8 mouse cellular contexts compared by ENCODE assay signal in the genomic region with DNA sequence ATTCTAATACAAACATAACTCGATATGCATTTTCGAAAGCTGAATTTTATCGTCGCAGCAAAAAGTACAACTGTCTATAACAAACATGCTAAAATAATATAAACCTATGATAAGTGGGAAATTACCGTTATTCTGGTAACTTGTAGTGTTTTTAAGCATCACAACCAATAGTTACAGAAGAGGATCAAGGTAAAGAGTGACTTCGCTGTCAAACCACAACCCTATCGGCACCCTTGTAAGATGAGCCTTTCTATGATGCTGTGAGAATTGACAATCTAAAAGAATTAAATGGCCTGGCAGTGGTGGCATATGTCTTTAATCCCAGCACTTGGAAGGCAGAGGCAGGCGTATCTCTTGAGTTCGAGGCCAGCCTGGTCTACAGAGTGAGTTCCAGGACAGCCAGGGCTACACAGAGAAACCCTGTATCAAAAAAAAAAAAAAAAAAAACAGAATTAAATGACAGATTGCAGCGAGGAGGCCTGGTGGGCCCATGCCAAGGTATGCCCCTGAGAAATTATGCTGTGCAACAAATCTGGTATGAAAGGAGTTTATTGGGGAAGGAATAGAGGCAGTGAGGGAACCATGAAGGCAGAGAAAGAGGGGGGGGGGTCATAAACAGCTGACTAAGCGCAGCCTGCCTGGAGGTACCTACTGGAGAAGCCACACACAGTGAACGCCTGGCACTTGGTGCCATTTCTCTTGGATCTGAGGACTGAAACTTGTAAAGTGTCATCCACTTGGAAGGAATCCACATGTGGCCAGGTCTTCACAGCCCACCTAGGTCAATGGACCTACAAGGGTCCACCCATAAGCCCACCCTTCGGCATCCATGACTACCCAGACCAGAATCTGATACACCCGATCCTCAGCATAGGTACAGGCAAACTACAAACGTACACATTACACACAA. TPM values are rescaled to one million over a fixed set of nuclear protein-coding genes. Genes with fewer than 3 reads are reported as not detected.
DNase-seq lines count a peak whose midpoint lies in the region; ATAC-seq and TF ChIP-seq lines count a peak whose summit lies in the region.

No protein-coding gene starts in this region.

- ATAC-seq in heart, embryonic 16.5 days (replicated peaks; ENCODE audit: extremely low read depth, insufficient read depth, low FRiP score), result no peak
- no peak for ATAC-seq in liver, embryonic 16.5 days (ENCODE audit: low read depth)
- ATAC-seq in monocyte, adult 5-6 weeks (replicated peaks; ENCODE audit: insufficient number of reproducible peaks, low FRiP score, low TSS enrichment, poor library complexity, severe bottlenecking), result no peak

- intact Hi-C loops in left cerebral cortex, postnatal 25 days (cut with DNase I), result loop anchor here (5.0 kb wide), 1 partner anchor 63 kb away; no protein-coding TSS in a partner anchor

- no peaks in the 10 kb centered on the region for H3K36me3 ChIP-seq in kidney, adult 2 months (ENCODE audit: control insufficient read depth, insufficient read depth, low read length)
- peaks cover 3% of the 10 kb centered on the region; the same call in 1 of the 2 replicates for H3K36me3 ChIP-seq in heart, embryonic 16.5 days (ENCODE audit: control insufficient read depth, insufficient read depth)
- H3K36me3 ChIP-seq in liver, embryonic 16.5 days (ENCODE audit: control insufficient read depth, insufficient read depth), result peaks cover under 1% of the 10 kb centered on the region; the same call in 1 of the 2 replicates

- DNase-seq in kidney, adult 2 months, result no peak
- DNase-seq in kidney, postnatal 36 days, result no peak
- no peak for DNase-seq in ovary, adult 18-20 months (ENCODE audit: low spot score)
- DNase-seq in left cerebral cortex, postnatal 25 days (ENCODE audit: low spot score in 2 of 2), result no peak

- H3K9ac ChIP-seq in heart, embryonic 16.5 days (ENCODE audit: low read length), result peak overlapping the region; percentile 37
- H3K9ac ChIP-seq in liver, embryonic 16.5 days (ENCODE audit: low read depth, low read length), result peak overlapping the region; percentile 58

- WGBS in kidney, adult 2 months, result 61% methylated on average over 15 of the region's 15 CpGs
- WGBS in bone marrow, adult 2 months, result 52% methylated on average over 15 of the region's 15 CpGs
- 63% methylated on average over 15 of the region's 15 CpGs for WGBS in heart, embryonic 16.5 days
- WGBS in liver, embryonic 16.5 days (ENCODE audit: insufficient replicate concordance), result 53% methylated on average over 15 of the region's 15 CpGs

- no peak for TF ChIP-seq CTCF in kidney, adult 2 months (conservative IDR thresholded peaks at IDR 0.05; ENCODE audit: insufficient read depth, insufficient read length, low read depth, low read length)
- no peak for TF ChIP-seq CTCF in bone marrow, adult 2 months (IDR thresholded peaks at IDR 0.05; ENCODE audit: control insufficient read depth, insufficient read depth, low read length)

- peaks cover 18% of the 10 kb centered on the region for H3K4me1 ChIP-seq in kidney, adult 2 months (ENCODE audit: control insufficient read depth, insufficient read depth, low read length)
- H3K4me1 ChIP-seq in bone marrow, adult 2 months (ENCODE audit: control insufficient read depth, insufficient read depth, low read length), result peaks cover 5% of the 10 kb centered on the region; the same call in 1 of the 2 replicates
- peaks cover 58% of the 10 kb centered on the region for H3K4me1 ChIP-seq in heart, embryonic 16.5 days (ENCODE audit: control insufficient read depth, insufficient read depth, low read length)
- H3K4me1 ChIP-seq in liver, embryonic 16.5 days (ENCODE audit: control insufficient read depth, low read depth, low read length), result peaks cover 72% of the 10 kb centered on the region

- peak overlapping the region; percentile 78 for H3K4me2 ChIP-seq in heart, embryonic 16.5 days (ENCODE audit: low read depth, low read length)
- H3K4me2 ChIP-seq in liver, embryonic 16.5 days (ENCODE audit: low read depth, low read length), result peak overlapping the region; percentile 92

- no peak for TF ChIP-seq POLR2A in kidney, adult 2 months (IDR thresholded peaks at IDR 0.05; ENCODE audit: low read depth, low read length)
- TF ChIP-seq POLR2A in bone marrow, adult 2 months (IDR thresholded peaks at IDR 0.05; ENCODE audit: borderline replicate concordance, control insufficient read depth, low read depth, low read length), result no peak

- H3K9me3 ChIP-seq in heart, embryonic 16.5 days (replicated peaks; ENCODE audit: control insufficient read depth, low read length), result no peaks in the 10 kb centered on the region
- no peaks in the 10 kb centered on the region for H3K9me3 ChIP-seq in liver, embryonic 16.5 days (replicated peaks; ENCODE audit: control insufficient read depth, low read length)

- no peaks in the 10 kb centered on the region for H3K27me3 ChIP-seq in kidney, adult 2 months (replicated peaks; ENCODE audit: control insufficient read depth, insufficient read depth, low read length)
- no peaks in the 10 kb centered on the region for H3K27me3 ChIP-seq in heart, embryonic 16.5 days (ENCODE audit: control insufficient read depth, insufficient read depth, low read length)
- H3K27me3 ChIP-seq in liver, embryonic 16.5 days (ENCODE audit: control insufficient read depth, insufficient read depth, low read depth, low read length), result no peaks in the 10 kb centered on the region

- peak overlapping the region; percentile 43 for H3K4me3 ChIP-seq in kidney, adult 2 months (ENCODE audit: insufficient read depth, low read depth, low read length)
- peak overlapping the region; percentile 58 for H3K4me3 ChIP-seq in bone marrow, adult 2 months (replicated peaks; ENCODE audit: control insufficient read depth, low read depth, low read length)
- H3K4me3 ChIP-seq in heart, embryonic 16.5 days (ENCODE audit: low read length), result peak overlapping the region; percentile 36
- peak overlapping the region; percentile 92 for H3K4me3 ChIP-seq in liver, embryonic 16.5 days (ENCODE audit: low read depth, low read length)

- peak overlapping the region; percentile 41; the same call in 1 of the 2 replicates for H3K27ac ChIP-seq in kidney, adult 2 months (ENCODE audit: insufficient read depth, low read depth, low read length)
- H3K27ac ChIP-seq in bone marrow, adult 2 months (ENCODE audit: control insufficient read depth, insufficient read depth, low read depth, low read length, poor library complexity), result no peak overlapping the region
- H3K27ac ChIP-seq in heart, embryonic 16.5 days (ENCODE audit: low read length), result peak overlapping the region; percentile 83
- H3K27ac ChIP-seq in liver, embryonic 16.5 days (ENCODE audit: low read length), result peak overlapping the region; percentile 54

RNA-seq across cellular contexts. Expression of a gene that starts 0.8 kb away (rescaled TPM):
- 128 and 158 TPM in 2 replicates for polyA plus RNA-seq in kidney, adult 2 months (2012; rRNA removed)
- 29.0 and 45.8 TPM in 2 replicates for polyA plus RNA-seq in bone marrow, adult 2 months (2011; ENCODE audit: insufficient read depth, insufficient read length, low replicate concordance, missing spikeins)
- 90.4 and 95.8 TPM in 2 replicates for polyA plus RNA-seq in heart, embryonic 16.5 days (2015; fragmentation: Nextera tagmentation; extraction: Ambion mirVana)
- polyA plus RNA-seq in liver, embryonic 16.5 days (2015; fragmentation: Nextera tagmentation; extraction: Ambion mirVana), result 47.7 and 57.1 TPM in 2 replicates
- total RNA-seq in monocyte, adult 5-6 weeks (2017), result 28.8 to 62.7 TPM (median 40.4 TPM) in 3 replicates
- total RNA-seq in left cerebral cortex, postnatal 25 days (2021), result 10 to 100 TPM; 20.4 to 28.4 TPM

RNA-seq across cellular contexts. Expression of a gene that starts 1.3 kb away (rescaled TPM):
- polyA plus RNA-seq in kidney, adult 2 months (2012; rRNA removed), result 56.2 and 62.4 TPM in 2 replicates
- 22.9 and 25.2 TPM in 2 replicates for polyA plus RNA-seq in bone marrow, adult 2 months (2011; ENCODE audit: insufficient read depth, insufficient read length, low replicate concordance, missing spikeins)
- polyA plus RNA-seq in heart, embryonic 16.5 days (2015; fragmentation: Nextera tagmentation; extraction: Ambion mirVana), result 288 and 319 TPM in 2 replicates
- 149 and 179 TPM in 2 replicates for polyA plus RNA-seq in liver, embryonic 16.5 days (2015; fragmentation: Nextera tagmentation; extraction: Ambion mirVana)
- total RNA-seq in monocyte, adult 5-6 weeks (2017), result 1.7 to 2.7 TPM in 2 of 3 replicates, not detected in the other
- total RNA-seq in left cerebral cortex, postnatal 25 days (2021), result 1 to 10 TPM; 3.3 to 4.1 TPM

RNA-seq across cellular contexts. Expression of a gene that starts 38.9 kb away (rescaled TPM):
- polyA plus RNA-seq in kidney, adult 2 months (2012; rRNA removed), result 41.5 and 46.8 TPM in 2 replicates
- polyA plus RNA-seq in bone marrow, adult 2 months (2011; ENCODE audit: insufficient read depth, insufficient read length, low replicate concordance, missing spikeins), result 56.3 and 73.4 TPM in 2 replicates
- polyA plus RNA-seq in heart, embryonic 16.5 days (2015; fragmentation: Nextera tagmentation; extraction: Ambion mirVana), result 36.6 and 43.8 TPM in 2 replicates
- polyA plus RNA-seq in liver, embryonic 16.5 days (2015; fragmentation: Nextera tagmentation; extraction: Ambion mirVana), result 25.8 and 32.2 TPM in 2 replicates
- total RNA-seq in monocyte, adult 5-6 weeks (2017), result not detected in 3 replicates
- total RNA-seq in left cerebral cortex, postnatal 25 days (2021), result 10 to 100 TPM; 19.8 to 30.3 TPM

Comparison
In these comparisons a context has a peak if more than half of its experiments do, and no peak if none do; other contexts are left out.
1. H3K4me3 ChIP-seq: peak in every context shown above with its lines; median percentile 92 in liver, embryonic 16.5 days; 58 in bone marrow, adult 2 months; 43 in kidney, adult 2 months; 36 in heart, embryonic 16.5 days.